Mouse (Mus musculus) gastrocnemius, postnatal 25 days (tissue): ENCODE measurements at regions not wholly inside any gene's neighbourhood (a gene's known extent, or its start where the extent isn't known, plus 50 kb on each side); places are given as distances from the start of the nearest gene placed in this dataset.
"Not testable (repeated sequence)": the region's sequence is repeated elsewhere in the genome, so short reads cannot be mapped to it uniquely, and the experiment has no call there.

Experiments
- DNase-seq: peaks from one replicate; pipeline ENCODE4 v3.0.0; 2022

GRCm38 (mm10) chr5:45382804-45383203 is 67.2 kb downstream of the Qdpr start:
- no peak for DNase-seq

DNA sequence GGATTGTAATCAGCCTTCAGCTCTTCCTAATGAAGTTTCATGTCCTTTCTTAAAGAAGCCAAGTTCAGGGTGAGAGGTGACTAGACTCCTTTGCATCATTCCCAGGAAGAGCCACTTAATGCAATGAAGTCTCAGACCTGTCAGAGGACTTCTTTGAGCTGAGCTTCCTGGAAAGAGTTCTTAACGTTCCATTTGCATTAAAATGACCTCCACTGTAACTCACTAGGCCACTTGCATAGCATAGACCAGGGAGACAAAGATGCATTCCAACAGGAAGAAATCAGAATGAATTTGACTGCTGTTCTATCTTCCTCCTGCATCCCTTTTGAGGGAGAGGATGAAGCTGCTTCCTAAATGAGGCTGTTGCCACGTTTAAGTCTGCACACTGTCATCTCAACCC is 71.5 kb downstream of the Qdpr start:
- no peak for DNase-seq

DNA sequence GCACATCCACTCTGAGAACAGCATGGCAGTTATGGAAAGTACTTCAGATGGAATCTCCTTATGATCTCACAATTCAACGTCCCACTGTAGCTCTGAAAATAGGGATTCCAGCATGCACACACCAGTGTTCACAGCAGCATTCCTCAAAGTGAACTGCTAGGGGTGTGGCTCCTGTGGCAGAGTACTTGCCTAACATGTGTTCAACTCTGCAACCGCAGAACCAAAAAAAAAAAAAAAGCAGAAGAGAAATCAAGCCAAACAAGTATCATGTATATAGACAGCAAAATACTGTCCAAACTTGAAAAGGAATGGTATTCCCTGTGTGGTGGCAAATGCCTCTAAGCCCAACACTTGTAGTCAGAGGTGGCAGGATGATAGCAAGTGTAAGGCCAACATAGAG is 77.0 kb downstream of the Qdpr start:
- no peak for DNase-seq

GRCm38 (mm10) chr5:45368451-45368850 is 81.6 kb downstream of the Qdpr start:
- DNase-seq: no peak

DNA sequence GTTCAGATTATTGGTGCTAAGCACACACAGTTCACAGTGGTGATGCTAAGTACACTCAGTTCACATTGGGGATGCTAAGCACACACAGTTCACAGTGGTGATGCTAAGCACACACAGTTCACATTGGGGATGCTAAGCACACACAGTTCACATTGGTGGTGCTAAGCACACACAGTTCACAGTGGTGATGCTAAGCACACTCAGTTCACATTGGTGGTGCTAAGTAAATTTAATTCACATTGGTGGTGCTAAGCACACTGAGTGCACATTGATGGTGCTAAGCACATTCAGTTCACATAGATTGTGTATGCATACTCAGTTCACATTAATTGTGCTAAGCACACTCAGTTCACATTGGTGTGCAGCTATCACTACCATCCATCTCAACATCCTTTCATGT is 89.8 kb downstream of the Qdpr start:
- DNase-seq: no peak

- DNase-seq: no peak
Observed at GRCm38 (mm10) chr5:45340411-45340810, 109.6 kb downstream of the Qdpr start.

GRCm38 (mm10) chr5:45336801-45337200 is 113.2 kb downstream of the Qdpr start:
- no peak for DNase-seq

- DNase-seq: not testable (repeated sequence)
Observed at GRCm38 (mm10) chr5:45324468-45324867, 125.6 kb downstream of the Qdpr start.

- DNase-seq: no peak
Observed at GRCm38 (mm10) chr5:45323500-45323899, 126.5 kb downstream of the Qdpr start.

GRCm38 (mm10) chr5:45318026-45318425 is 132.0 kb downstream of the Qdpr start:
- DNase-seq: no peak

GRCm38 (mm10) chr5:45301120-45301519 is 148.9 kb downstream of the Qdpr start:
- DNase-seq: no peak

DNA sequence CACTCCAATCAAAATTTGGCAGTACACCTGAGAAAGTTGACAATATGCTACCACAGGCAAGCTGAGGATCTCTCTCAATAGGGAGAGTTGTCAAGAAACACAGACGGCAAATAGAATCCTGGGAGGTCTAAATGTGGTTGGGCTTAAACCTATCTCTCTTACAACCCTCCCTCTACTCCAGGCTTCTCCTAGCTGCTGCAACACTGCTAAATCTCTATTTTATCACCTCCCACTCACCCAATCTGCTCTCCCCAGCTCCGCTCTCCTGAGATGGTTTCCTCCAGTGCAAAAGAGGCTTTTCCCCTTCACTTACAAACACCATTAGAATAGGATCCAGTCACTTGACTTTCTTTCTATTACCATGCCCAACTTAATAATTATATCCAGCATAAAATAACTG is 151.2 kb downstream of the Qdpr start:
- DNase-seq: no peak

- DNase-seq: no peak
Observed at GRCm38 (mm10) chr5:45295134-45295533, 154.9 kb downstream of the Qdpr start.

GRCm38 (mm10) chr5:45292833-45293546 is 157.0 kb downstream of the Qdpr start:
- no peak for DNase-seq

GRCm38 (mm10) chr5:45292383-45292782 is 157.7 kb downstream of the Qdpr start:
- DNase-seq: peak; percentile 20

- no peak for DNase-seq
Observed at GRCm38 (mm10) chr5:45291752-45292151, 158.3 kb downstream of the Qdpr start.

DNA sequence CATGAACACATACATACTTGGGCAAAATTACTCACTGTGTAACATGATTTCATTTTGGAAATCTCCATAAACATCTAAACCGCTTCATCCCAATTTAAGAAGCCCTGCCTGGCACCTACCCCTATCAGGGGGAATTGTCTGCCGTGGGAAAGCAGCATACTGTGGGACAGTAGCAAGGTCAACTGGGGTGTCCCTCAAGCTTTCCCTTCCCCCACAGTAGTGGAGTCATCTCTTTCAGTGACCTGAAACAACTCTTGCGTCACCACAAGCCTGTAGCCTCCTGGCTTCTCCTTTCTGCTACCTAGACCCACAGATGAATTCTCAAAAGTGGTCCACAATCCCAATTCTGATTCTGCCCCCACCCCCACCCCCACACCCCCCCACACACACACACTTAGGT is 158.8 kb downstream of the Qdpr start:
- no peak for DNase-seq

DNA sequence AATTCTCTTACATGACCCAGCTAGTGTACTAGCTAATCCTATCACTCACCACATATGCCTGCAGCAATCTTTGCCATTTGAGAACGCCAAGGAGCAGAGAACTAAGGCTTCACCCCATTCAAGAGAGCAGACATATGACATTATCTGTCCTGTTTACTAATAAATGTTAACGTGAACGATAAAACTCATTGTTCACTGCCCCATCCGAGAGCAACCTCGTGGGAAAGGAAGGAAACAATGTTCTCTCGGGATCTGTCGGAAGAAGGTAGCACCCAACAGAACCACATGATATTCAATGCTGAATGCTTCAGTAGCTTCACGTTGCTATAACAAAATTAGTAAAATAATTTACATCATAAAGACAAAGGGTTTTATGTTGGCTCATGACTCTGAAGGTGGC is 163.6 kb downstream of the Qdpr start:
- no peak for DNase-seq

- no peak for DNase-seq
Observed at GRCm38 (mm10) chr5:45284680-45285079, 165.4 kb downstream of the Qdpr start.

DNA sequence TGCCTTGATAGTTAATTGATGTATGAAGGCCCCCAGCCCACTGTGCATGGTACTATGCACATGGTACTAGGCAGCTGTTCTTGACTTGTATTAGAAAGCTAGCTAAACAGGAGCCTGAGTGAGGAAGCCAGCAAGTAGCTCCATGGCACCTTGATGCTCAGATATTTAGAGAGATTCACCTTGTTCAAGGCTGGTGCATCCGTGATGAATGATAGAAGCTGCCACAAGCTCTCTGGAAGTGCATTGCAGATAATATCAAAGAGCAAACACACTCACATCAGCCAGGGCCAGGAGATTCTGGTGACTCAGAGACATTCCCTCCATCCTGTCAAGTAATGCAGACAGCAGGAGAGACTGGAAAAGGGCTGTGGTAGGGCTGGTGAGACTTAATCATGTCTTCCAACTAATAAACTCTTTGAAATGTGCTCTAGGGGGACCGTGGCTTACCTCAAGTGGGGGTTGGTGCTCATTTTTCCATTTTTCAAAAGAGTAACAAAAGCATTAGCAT is 166.1 kb downstream of the Qdpr start:
- no peak for DNase-seq

DNA sequence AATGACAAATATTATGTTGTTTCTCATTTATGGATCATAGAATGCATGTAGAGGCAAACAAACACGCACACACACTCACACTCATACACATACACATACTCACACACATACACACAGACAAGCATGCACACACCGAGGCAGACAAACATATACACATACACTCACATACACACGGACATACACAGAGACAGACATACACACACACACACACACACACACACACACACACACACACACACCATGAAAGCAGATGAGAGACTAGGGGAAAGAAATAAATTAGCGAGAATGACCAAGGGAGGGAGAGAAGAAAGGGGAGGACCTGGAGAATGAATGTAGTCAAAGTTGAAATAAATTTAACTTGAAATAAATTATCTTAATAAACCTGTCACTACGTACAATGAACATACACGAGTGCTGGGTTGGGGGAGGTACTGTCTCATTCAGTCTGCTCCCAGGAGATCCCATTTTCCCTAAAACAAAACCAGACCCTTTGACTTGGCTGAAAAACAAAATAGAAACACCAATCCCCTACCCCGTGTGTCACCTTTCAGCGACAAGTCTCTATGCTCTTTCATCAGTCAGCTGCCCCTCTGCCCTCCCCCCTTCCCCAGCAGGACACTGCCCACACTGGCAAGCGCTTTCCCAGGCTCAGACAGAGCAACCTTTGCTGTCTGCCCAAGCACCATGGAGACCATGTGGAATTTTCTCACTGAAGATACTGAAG is 167.7 kb downstream of the Qdpr start:
- no peak for DNase-seq

- DNase-seq: peak; percentile 45
Observed at GRCm38 (mm10) chr5:45278571-45278970, 171.5 kb downstream of the Qdpr start.

DNA sequence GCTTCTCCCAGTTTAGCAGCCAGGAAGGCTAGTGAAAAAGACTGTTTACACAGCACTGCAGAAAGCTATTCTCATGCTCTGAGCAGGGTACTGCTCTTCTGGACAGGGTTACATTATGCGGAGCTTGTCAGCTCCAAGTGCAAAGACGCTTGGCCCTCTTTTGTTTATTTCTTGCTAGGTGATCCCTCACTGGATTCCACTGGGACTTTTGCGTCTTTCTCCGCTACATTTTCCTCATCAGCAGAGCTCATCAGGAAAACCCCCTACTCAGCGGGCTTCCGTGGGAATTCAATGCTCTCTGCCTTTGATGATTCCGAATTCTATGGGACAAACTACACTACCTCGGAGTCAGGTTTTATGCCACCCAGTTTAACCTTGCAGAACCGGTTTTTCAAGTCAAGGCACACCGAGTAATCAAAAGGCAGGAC is 172.0 kb downstream of the Qdpr start:
- DNase-seq: no peak

GRCm38 (mm10) chr5:45270679-45271078 is 179.4 kb downstream of the Qdpr start:
- DNase-seq: no peak
